Mouse (Mus musculus): ENCODE measurements around the gene Bzw2.
"Not testable (repeated sequence)": the region's sequence is repeated elsewhere in the genome, so short reads cannot be mapped to it uniquely, and the experiment has no call there.

Gene Bzw2

GRCm38 (mm10) chr12:36157638-36158308 is at the start of gene Bzw2:
Gene Bzw2 (minus strand): TSS chr12:36158080.
- peak; percentile 57 for DNase-seq (ENCODE audit: low read depth, low spot score)

- DNase-seq (ENCODE audit: low read depth, low spot score), result peak; percentile 56
These were observed 49.4 kb upstream of the Bzw2 start for GRCm38 (mm10) chr12:36207072-36207799.

GRCm38 (mm10) chr12:36205579-36206119 is 47.8 kb upstream of the Bzw2 start:
- DNase-seq (ENCODE audit: low read depth, low spot score), result not testable (repeated sequence)

GRCm38 (mm10) chr12:36194976-36195375 is 37.1 kb upstream of the Bzw2 start:
- DNase-seq (ENCODE audit: low read depth, low spot score), result no peak

GRCm38 (mm10) chr12:36190343-36190742 is 32.5 kb upstream of the Bzw2 start:
- DNase-seq (ENCODE audit: low read depth, low spot score), result no peak

- DNase-seq (ENCODE audit: low read depth, low spot score), result no peak
These were observed 31.7 kb upstream of the Bzw2 start for GRCm38 (mm10) chr12:36189610-36190009.

- DNase-seq (ENCODE audit: low read depth, low spot score), result no peak
These were observed 29.2 kb upstream of the Bzw2 start for GRCm38 (mm10) chr12:36187081-36187480.

- no peak for DNase-seq (ENCODE audit: low read depth, low spot score)
These were observed 24.7 kb upstream of the Bzw2 start for GRCm38 (mm10) chr12:36182570-36182969.

- no peak for DNase-seq (ENCODE audit: low read depth, low spot score)
These were observed 19.3 kb upstream of the Bzw2 start for GRCm38 (mm10) chr12:36177227-36177626.

GRCm38 (mm10) chr12:36165299-36165698 is 7.4 kb upstream of the Bzw2 start:
- no peak for DNase-seq (ENCODE audit: low read depth, low spot score)

- DNase-seq (ENCODE audit: low read depth, low spot score), result no peak
These were observed 6.4 kb upstream of the Bzw2 start for GRCm38 (mm10) chr12:36164126-36164791.

GRCm38 (mm10) chr12:36157304-36157637 is 609 bp downstream of the Bzw2 start:
- DNase-seq (ENCODE audit: low read depth, low spot score), result no peak

GRCm38 (mm10) chr12:36156637-36157303 is 1.1 kb downstream of the Bzw2 start, which contains the start of gene Ankmy2:
Gene Ankmy2 (plus strand): TSS chr12:36157114.
- peak; percentile 95 for DNase-seq (ENCODE audit: low read depth, low spot score)

- DNase-seq (ENCODE audit: low read depth, low spot score), result no peak
These were observed 1.7 kb downstream of the Bzw2 start for GRCm38 (mm10) chr12:36156101-36156636.

GRCm38 (mm10) chr12:36155141-36155641 is 2.7 kb downstream of the Bzw2 start:
- no peak for DNase-seq (ENCODE audit: low read depth, low spot score)

GRCm38 (mm10) chr12:36150737-36151136 is 7.1 kb downstream of the Bzw2 start:
- no peak for DNase-seq (ENCODE audit: low read depth, low spot score)

- DNase-seq (ENCODE audit: low read depth, low spot score), result no peak
These were observed 7.6 kb downstream of the Bzw2 start for GRCm38 (mm10) chr12:36150265-36150664.

GRCm38 (mm10) chr12:36146230-36147011 is 11.5 kb downstream of the Bzw2 start:
- DNase-seq (ENCODE audit: low read depth, low spot score), result no peak

- no peak for DNase-seq (ENCODE audit: low read depth, low spot score)
These were observed 17.5 kb downstream of the Bzw2 start for GRCm38 (mm10) chr12:36140401-36140800.

GRCm38 (mm10) chr12:36137192-36137591 is 20.7 kb downstream of the Bzw2 start:
- DNase-seq (ENCODE audit: low read depth, low spot score), result no peak

GRCm38 (mm10) chr12:36136285-36136684 is 21.6 kb downstream of the Bzw2 start:
- DNase-seq (ENCODE audit: low read depth, low spot score), result no peak
